Mouse (Mus musculus) embryonic fibroblast, embryonic 13.5 days (primary cell): ENCODE results near the gene Tex12. TPM values are rescaled to one million over a fixed set of nuclear protein-coding genes. Genes with fewer than 3 reads are reported as not detected.

Experiments used
- H3K27ac ChIP-seq: 2 replicates; pipeline ENCODE4 v1.5.1; 2012; ENCODE audit warnings: low read length, control low read depth, inconsistent platforms; ENCODE audit not compliant: insufficient read depth
- H3K4me1 ChIP-seq: 2 replicates; pipeline ENCODE4 v1.6.1; 2011; ENCODE audit warnings: low read length; ENCODE audit not compliant: control insufficient read depth, insufficient read depth
- H3K4me3 ChIP-seq: 2 replicates; pipeline ENCODE4 v1.5.1; 2011; ENCODE audit warnings: mild to moderate bottlenecking, control low read depth, low read length; ENCODE audit not compliant: insufficient read depth
- CTCF ChIP-seq: IDR thresholded peaks from 2 replicates; pipeline ENCODE4 v1.5.1; 2011; ENCODE audit warnings: mild to moderate bottlenecking, control low read depth, low read length, moderate library complexity, borderline replicate concordance; ENCODE audit not compliant: insufficient read depth
- POLR2A ChIP-seq: IDR thresholded peaks from 2 replicates; pipeline ENCODE4 v1.6.1; 2011; ENCODE audit warnings: low read depth, mild to moderate bottlenecking, control low read depth, low read length, moderate library complexity
- polyA plus RNA-seq: library from polyadenylated mRNA; stranded (reverse); fragments of >200 nt; gene quantifications from 2 replicates; pipeline ENCODE4 v1.2.4, GENCODE M21; 2011; ENCODE audit warnings: low read depth; ENCODE audit not compliant: missing spikeins, insufficient read length

Gene Tex12
- polyA plus RNA-seq, 1 experiment: not detected

GRCm38 (mm10) chr9:50561918-50562360 lies 814 bp upstream of the Tex12 start:
- Histone ChIP-seq H3K4me3 (no peak overlapping the region), H3K4me1 (no peaks in the 10 kb centered on the region; the same call in 1 of the 2 replicates), H3K27ac (no peak overlapping the region)
- TF ChIP-seq CTCF: no peak

DNA sequence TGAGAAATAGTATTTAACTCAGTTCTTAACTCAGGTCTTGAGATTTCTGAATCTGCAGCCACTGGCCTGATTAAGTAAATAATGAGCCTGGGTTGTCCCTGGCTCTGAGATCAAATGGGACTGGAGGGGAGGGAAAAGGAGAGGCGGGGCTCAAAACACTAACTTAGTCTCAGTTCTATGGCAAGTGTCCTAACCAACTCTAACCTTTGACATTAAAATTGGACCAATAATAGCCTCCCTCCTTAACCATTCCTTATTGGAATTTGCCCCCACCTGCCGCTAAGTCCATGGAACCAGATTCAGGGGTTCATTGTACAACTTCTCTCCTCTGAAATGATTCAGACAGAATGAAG lies 6.1 kb downstream of the Tex12 start, which contains the start of gene Bco2:
TSS of gene Bco2 (minus strand) at position 88 of the 353 bp plus-strand sequence.
- H3K4me1 ChIP-seq: no peaks in the 10 kb centered on the region
- H3K27ac ChIP-seq: peak within 1 kb of the TSS; percentile 44; the same call in 1 of the 2 replicates
- no peak for TF ChIP-seq POLR2A
- no peak for TF ChIP-seq CTCF
- no peak within 1 kb of the TSS for H3K4me3 ChIP-seq

DNA sequence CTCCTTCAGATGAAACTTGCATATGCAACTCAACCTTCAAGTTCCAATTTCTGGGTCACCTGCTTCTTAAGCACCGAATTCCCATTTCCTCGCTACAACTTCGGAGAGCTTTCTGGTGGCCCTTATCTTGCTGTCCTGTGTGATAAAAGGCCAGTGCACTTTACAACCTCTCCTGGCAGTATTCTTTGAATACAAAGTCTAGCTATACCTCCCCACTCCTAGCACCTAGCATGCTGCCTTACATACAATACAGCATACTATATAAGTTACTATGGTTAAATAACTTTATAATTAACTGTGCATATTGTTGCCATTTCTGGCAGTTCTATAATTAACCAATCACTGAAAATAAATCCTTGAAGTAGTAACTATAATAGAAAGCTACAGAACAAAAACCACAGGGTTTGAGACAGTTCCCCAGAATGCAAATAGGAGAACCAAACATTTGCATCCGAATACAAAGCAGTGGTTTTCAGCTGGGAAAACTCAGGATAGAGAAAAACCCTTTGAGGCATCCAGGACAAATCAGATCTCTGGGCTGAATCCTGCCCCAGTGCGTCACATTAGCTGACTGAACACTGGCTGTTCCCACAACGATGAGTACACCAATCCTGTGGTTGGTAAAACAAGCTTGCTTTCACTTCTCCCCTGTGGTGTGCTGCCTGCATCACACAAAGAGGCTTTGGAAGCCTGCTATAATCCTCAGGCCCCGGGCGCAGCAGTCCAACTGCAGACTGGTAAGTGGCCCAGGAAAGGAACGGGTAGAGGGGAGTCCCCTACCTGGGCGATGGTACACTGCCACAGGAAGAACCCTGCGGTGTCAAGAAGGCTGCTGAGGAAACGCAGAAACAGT lies 6.7 kb downstream of the Tex12 start, which contains the start of gene Il18:
TSS of gene Il18 (plus strand) at position 587 of the 853 bp plus-strand sequence.
- no peaks in the 10 kb centered on the region for H3K4me1 ChIP-seq
- H3K4me3 ChIP-seq: no peak within 1 kb of the TSS
- 0 out of 2 replicates have a peak, but pooled peaks have one; percentile 43 for TF ChIP-seq POLR2A
- TF ChIP-seq CTCF: no peak
- H3K27ac ChIP-seq: peak within 1 kb of the TSS; percentile 44; the same call in 1 of the 2 replicates

- TF ChIP-seq CTCF (no peak), POLR2A (no peak)
- H3K4me1 ChIP-seq: no peaks in the 10 kb centered on the region
- no peak overlapping the region for H3K4me3 ChIP-seq
- H3K27ac ChIP-seq: no peak overlapping the region
Measured at GRCm38 (mm10) chr9:50553547-50553946, 7.6 kb downstream of the Tex12 start.

DNA sequence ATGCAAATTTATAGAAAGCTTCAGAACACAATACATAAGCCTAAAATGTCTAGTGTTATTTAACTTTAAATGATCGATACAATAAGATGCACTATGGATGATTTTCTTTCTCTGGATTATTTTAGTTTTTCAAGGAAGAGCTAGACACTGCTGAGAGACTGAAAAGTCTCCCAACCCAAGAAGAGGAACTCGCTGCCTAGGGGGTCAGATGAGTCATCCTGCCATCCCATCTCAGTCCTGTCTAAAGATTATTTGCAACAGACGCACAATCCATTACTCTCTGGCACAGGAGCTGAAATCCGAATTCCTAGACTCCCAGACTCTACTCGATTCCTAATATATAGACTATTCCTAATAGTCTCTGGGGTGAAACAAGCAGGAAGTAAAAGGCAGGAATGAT lies 8.9 kb downstream of the Tex12 start:
- Histone ChIP-seq H3K4me3 (no peak overlapping the region), H3K4me1 (no peaks in the 10 kb centered on the region), H3K27ac (no peak overlapping the region)
- TF ChIP-seq CTCF (no peak), POLR2A (no peak)

DNA sequence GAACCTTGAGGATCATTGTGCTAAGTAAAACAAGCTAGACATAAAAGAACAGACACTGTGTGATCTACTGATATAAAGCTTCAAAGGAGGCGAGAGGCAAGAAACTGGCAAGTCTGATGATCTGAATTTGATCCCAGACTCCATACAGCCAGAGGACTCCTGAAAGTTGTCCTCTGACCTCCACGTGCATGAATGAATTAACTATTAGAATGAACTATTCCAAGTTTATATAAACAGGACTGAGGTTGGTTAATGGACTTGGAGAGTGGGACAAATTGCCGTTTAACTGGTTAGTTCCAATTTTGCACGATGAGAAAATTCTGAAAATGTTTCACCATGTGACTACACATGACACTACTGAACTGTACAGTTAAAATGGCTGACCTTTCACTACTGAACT lies 12.2 kb downstream of the Tex12 start:
- TF ChIP-seq CTCF: no peak
- no peak for TF ChIP-seq POLR2A
- no peak overlapping the region for H3K4me3 ChIP-seq
- no peak overlapping the region for H3K27ac ChIP-seq
- H3K4me1 ChIP-seq: no peaks in the 10 kb centered on the region

GRCm38 (mm10) chr9:50547859-50548478 lies 13.2 kb downstream of the Tex12 start:
- Histone ChIP-seq H3K4me1 (no peaks in the 10 kb centered on the region), H3K27ac (no peak overlapping the region), H3K4me3 (no peak overlapping the region)
- TF ChIP-seq POLR2A (no peak), CTCF (no peak)

DNA sequence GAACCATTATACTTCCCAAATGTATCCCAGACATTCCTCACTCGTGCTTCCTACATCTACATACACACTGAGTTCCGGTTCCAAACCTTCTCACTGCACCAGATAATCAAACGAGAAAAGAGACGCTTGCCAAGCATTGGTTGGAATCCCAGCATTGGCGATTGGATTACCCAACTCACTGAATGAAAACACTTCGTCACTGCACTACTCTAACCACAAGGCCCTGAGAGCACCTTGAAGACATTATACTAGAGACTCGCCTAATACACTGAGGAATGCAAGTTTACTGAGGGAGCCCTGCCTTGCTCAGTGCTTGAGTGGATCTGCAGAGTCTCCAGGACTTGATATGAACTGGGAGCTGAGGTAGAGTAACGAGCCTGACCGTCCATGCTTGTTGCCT lies 18.7 kb downstream of the Tex12 start:
- TF ChIP-seq CTCF: no peak
- no peak for TF ChIP-seq POLR2A
- Histone ChIP-seq H3K4me3 (no peak overlapping the region), H3K4me1 (peaks cover 2% of the 10 kb centered on the region; the same call in 1 of the 2 replicates), H3K27ac (no peak overlapping the region)

GRCm38 (mm10) chr9:50540170-50540569 lies 21.0 kb downstream of the Tex12 start:
- Histone ChIP-seq H3K4me1 (peaks cover 2% of the 10 kb centered on the region; the same call in 1 of the 2 replicates), H3K4me3 (no peak overlapping the region), H3K27ac (no peak overlapping the region)
- no peak for TF ChIP-seq CTCF
- TF ChIP-seq POLR2A: no peak

- Histone ChIP-seq H3K4me3 (no peak overlapping the region), H3K27ac (no peak overlapping the region), H3K4me1 (no peaks in the 10 kb centered on the region)
- TF ChIP-seq CTCF (no peak), POLR2A (no peak)
Measured at GRCm38 (mm10) chr9:50537295-50537694, 23.8 kb downstream of the Tex12 start.
